Mouse (Mus musculus): ENCODE measurements around the gene Stam. TPM values are rescaled to one million over a fixed set of nuclear protein-coding genes. Genes with fewer than 3 reads are reported as not detected.

Stam gene
- polyA plus RNA-seq (2012; fragmentation: generic; extraction: Trizol): 31.9 TPM

GRCm38 (mm10) chr2:14073362-14074220, at the start of gene Stam:
Gene Stam, plus strand, starts transcription at chr2:14074098.
- Histone ChIP-seq H3K36me3 (ENCODE audit: control insufficient read depth, insufficient read depth) (no peaks in the 10 kb centered on the region), H3K4me3 (peak within 1 kb of the TSS; percentile 96), H3K79me2 (ENCODE audit: control insufficient read depth, insufficient read depth) (peaks cover 46% of the 10 kb centered on the region), H3ac (ENCODE audit: control insufficient read depth, insufficient read length) (peak within 1 kb of the TSS; percentile 92), H3K27me3 (ENCODE audit: control insufficient read depth, insufficient read depth, insufficient read length) (no peaks in the 10 kb centered on the region), H3K4me2 (ENCODE audit: low read depth) (peak within 1 kb of the TSS; percentile 96)
- peak; percentile 96 for TF ChIP-seq MAX (IDR thresholded peaks at IDR 0.05; ENCODE audit: low read depth)
- peak; percentile 81 for TF ChIP-seq USF1 (IDR thresholded peaks at IDR 0.05; ENCODE audit: low read depth)
- peak; percentile 80 for TF ChIP-seq POLR2A (IDR thresholded peaks at IDR 0.05; ENCODE audit: insufficient read length, low read depth)
- TF ChIP-seq POLR2AphosphoS2 (IDR thresholded peaks at IDR 0.05; ENCODE audit: insufficient read length, low read depth): peak; percentile 82
- TF ChIP-seq CEBPB (IDR thresholded peaks at IDR 0.05; ENCODE audit: insufficient read depth, poor library complexity, severe bottlenecking): no peak

GRCm38 (mm10) chr2:14041249-14041648, 32.6 kb upstream of the Stam start:
- TF ChIP-seq SRF (IDR thresholded peaks at IDR 0.05; ENCODE audit: control insufficient read depth, insufficient read length, low read depth) (no peak), TCF3 (IDR thresholded peaks at IDR 0.05; ENCODE audit: insufficient read length, low read depth) (no peak), MAX (IDR thresholded peaks at IDR 0.05; ENCODE audit: low read depth) (no peak), MYOD1 (IDR thresholded peaks at IDR 0.05; ENCODE audit: control insufficient read depth in 1 of 3, insufficient read length in 2 of 3, low read depth in 2 of 3) (no peak), POLR2A (IDR thresholded peaks at IDR 0.05; ENCODE audit: insufficient read length, low read depth) (no peak), E2F4 (IDR thresholded peaks at IDR 0.05; ENCODE audit: insufficient read depth) (no peak)
- no peak overlapping the region for H3K4me2 ChIP-seq (ENCODE audit: low read depth)
- no peak overlapping the region for H3K4me3 ChIP-seq
- no peak overlapping the region for H3ac ChIP-seq (ENCODE audit: control insufficient read depth, insufficient read length)
- peaks cover 34% of the 10 kb centered on the region for H3K36me3 ChIP-seq (ENCODE audit: control insufficient read depth, insufficient read depth)
- peaks cover 19% of the 10 kb centered on the region for H3K79me2 ChIP-seq (ENCODE audit: control insufficient read depth, insufficient read depth)
- no peaks in the 10 kb centered on the region for H3K27me3 ChIP-seq (ENCODE audit: control insufficient read depth, insufficient read depth, insufficient read length)

DNA sequence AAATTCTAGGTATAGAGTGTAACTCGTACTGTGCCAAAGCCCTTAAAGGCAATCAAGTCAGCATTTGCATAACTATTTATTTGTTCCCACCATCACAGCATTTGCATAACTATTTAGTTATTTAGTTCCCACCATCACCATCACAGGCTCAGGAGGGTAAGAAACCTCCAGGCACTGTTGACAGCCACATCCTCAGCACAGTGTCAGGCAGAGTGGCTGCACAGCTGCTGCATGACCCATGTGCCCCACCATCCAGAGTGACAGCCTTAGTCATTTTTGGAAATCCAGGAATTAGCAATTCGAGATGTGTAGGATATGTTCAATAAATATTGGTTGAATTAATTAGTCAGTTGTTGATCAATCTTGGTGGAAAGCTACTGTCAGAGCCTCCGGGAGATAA, 30.9 kb upstream of the Stam start:
- no peak overlapping the region for H3ac ChIP-seq (ENCODE audit: control insufficient read depth, insufficient read length)
- H3K4me3 ChIP-seq: no peak overlapping the region
- TF ChIP-seq MYOG (IDR thresholded peaks at IDR 0.05; ENCODE audit: control insufficient read depth in 1 of 3, insufficient read depth in 1 of 3, insufficient read length in 2 of 3, low read depth in 2 of 3) (no peak), E2F4 (IDR thresholded peaks at IDR 0.05; ENCODE audit: insufficient read depth) (no peak), TCF12 (IDR thresholded peaks at IDR 0.05; ENCODE audit: insufficient read depth, poor library complexity, severe bottlenecking) (no peak), POLR2A (IDR thresholded peaks at IDR 0.05; ENCODE audit: insufficient read length, low read depth) (no peak), REST (IDR thresholded peaks at IDR 0.05; ENCODE audit: insufficient read depth, insufficient read length) (no peak), MAX (IDR thresholded peaks at IDR 0.05; ENCODE audit: low read depth) (no peak), POLR2AphosphoS2 (IDR thresholded peaks at IDR 0.05; ENCODE audit: insufficient read length, low read depth) (no peak), MYOD1 (IDR thresholded peaks at IDR 0.05; ENCODE audit: control insufficient read depth in 1 of 3, insufficient read length in 2 of 3, low read depth in 2 of 3) (no peak), TCF3 (IDR thresholded peaks at IDR 0.05; ENCODE audit: insufficient read length, low read depth) (no peak), CEBPB (IDR thresholded peaks at IDR 0.05; ENCODE audit: insufficient read depth, poor library complexity, severe bottlenecking) (no peak), SRF (IDR thresholded peaks at IDR 0.05; ENCODE audit: control insufficient read depth, insufficient read length, low read depth) (no peak), USF1 (IDR thresholded peaks at IDR 0.05; ENCODE audit: low read depth) (no peak)
- H3K4me2 ChIP-seq (ENCODE audit: low read depth): no peak overlapping the region
- peaks cover 24% of the 10 kb centered on the region for H3K36me3 ChIP-seq (ENCODE audit: control insufficient read depth, insufficient read depth)
- H3K27me3 ChIP-seq (ENCODE audit: control insufficient read depth, insufficient read depth, insufficient read length): no peaks in the 10 kb centered on the region
- H3K79me2 ChIP-seq (ENCODE audit: control insufficient read depth, insufficient read depth): peaks cover 36% of the 10 kb centered on the region

- no peak overlapping the region for H3K4me3 ChIP-seq
- no peak overlapping the region for H3K4me2 ChIP-seq (ENCODE audit: low read depth)
- no peak for TF ChIP-seq TCF3 (IDR thresholded peaks at IDR 0.05; ENCODE audit: insufficient read length, low read depth)
- TF ChIP-seq POLR2AphosphoS2 (IDR thresholded peaks at IDR 0.05; ENCODE audit: insufficient read length, low read depth): no peak
- TF ChIP-seq SRF (IDR thresholded peaks at IDR 0.05; ENCODE audit: control insufficient read depth, insufficient read length, low read depth): no peak
- no peak for TF ChIP-seq MAX (IDR thresholded peaks at IDR 0.05; ENCODE audit: low read depth)
- TF ChIP-seq REST (IDR thresholded peaks at IDR 0.05; ENCODE audit: insufficient read depth, insufficient read length): no peak
- TF ChIP-seq POLR2A (IDR thresholded peaks at IDR 0.05; ENCODE audit: insufficient read length, low read depth): no peak
- no peak for TF ChIP-seq MYOG (IDR thresholded peaks at IDR 0.05; ENCODE audit: control insufficient read depth in 1 of 3, insufficient read depth in 1 of 3, insufficient read length in 2 of 3, low read depth in 2 of 3)
- TF ChIP-seq E2F4 (IDR thresholded peaks at IDR 0.05; ENCODE audit: insufficient read depth): no peak
- no peak for TF ChIP-seq CEBPB (IDR thresholded peaks at IDR 0.05; ENCODE audit: insufficient read depth, poor library complexity, severe bottlenecking)
- no peak for TF ChIP-seq TCF12 (IDR thresholded peaks at IDR 0.05; ENCODE audit: insufficient read depth, poor library complexity, severe bottlenecking)
- TF ChIP-seq MYOD1 (IDR thresholded peaks at IDR 0.05; ENCODE audit: control insufficient read depth in 1 of 3, insufficient read length in 2 of 3, low read depth in 2 of 3): no peak
- no peak for TF ChIP-seq USF1 (IDR thresholded peaks at IDR 0.05; ENCODE audit: low read depth)
- peaks cover 42% of the 10 kb centered on the region for H3K79me2 ChIP-seq (ENCODE audit: control insufficient read depth, insufficient read depth)
- no peak overlapping the region for H3ac ChIP-seq (ENCODE audit: control insufficient read depth, insufficient read length)
- H3K36me3 ChIP-seq (ENCODE audit: control insufficient read depth, insufficient read depth): peaks cover 21% of the 10 kb centered on the region
- no peaks in the 10 kb centered on the region for H3K27me3 ChIP-seq (ENCODE audit: control insufficient read depth, insufficient read depth, insufficient read length)
Measured at GRCm38 (mm10) chr2:14043577-14044170, 30.2 kb upstream of the Stam start.

Measured in myocyte (in vitro differentiated cells).